Mouse (Mus musculus): ENCODE measurements at regions not wholly inside any gene's neighbourhood (a gene's known extent, or its start where the extent isn't known, plus 50 kb on each side); places are given as distances from the start of the nearest gene placed in this dataset.
"Not testable (repeated sequence)": the region's sequence is repeated elsewhere in the genome, so short reads cannot be mapped to it uniquely, and the experiment has no call there.

DNA sequence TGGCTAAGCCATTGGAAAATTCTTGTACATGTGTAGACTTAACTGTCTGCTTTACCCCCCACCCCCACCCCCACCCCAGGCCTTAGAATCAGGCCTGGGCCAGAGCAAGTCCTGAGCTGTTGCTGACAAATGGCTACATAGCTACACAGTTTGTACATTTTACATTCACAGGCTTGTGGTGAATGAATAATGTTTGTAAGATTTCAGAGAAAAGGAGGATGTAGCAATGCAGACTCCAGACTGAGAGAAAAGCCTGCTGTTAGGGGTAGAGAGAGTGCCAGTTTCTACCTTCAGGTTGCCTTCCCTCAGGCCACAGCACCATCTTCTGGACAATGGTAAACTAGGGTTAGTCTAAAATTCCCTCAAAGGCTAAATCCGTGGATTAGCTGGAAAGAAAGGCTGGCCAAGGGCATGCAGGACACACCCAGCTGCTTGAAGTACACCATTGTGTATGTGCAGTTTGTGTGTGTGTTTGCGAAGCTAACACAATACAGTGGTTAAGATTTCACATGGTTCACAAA is 94.5 kb upstream of the Zfp706 start:
- DNase-seq (ENCODE audit: extremely low read depth, low read depth, low spot score): no peak

DNA sequence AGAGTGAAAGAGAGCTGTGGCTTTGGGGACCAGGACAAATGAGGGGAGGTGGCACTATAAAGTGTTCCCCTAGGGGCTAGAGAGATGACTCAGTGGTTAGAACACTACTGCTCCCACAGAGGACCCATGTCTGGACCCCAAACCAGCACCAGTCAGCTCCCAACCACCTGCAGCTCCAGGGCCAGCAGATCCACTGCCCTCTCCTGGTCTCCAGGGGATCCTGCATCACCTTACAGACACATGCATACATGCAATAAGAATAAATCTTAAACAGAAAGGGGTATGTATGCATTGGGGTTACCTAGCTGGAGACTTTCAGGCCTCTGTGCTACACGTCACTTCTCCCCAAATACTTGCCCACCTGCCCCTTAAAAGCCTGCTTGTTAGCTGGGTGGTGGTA is 93.8 kb upstream of the Zfp706 start:
- no peak for DNase-seq (ENCODE audit: extremely low read depth, low read depth, low spot score)

DNA sequence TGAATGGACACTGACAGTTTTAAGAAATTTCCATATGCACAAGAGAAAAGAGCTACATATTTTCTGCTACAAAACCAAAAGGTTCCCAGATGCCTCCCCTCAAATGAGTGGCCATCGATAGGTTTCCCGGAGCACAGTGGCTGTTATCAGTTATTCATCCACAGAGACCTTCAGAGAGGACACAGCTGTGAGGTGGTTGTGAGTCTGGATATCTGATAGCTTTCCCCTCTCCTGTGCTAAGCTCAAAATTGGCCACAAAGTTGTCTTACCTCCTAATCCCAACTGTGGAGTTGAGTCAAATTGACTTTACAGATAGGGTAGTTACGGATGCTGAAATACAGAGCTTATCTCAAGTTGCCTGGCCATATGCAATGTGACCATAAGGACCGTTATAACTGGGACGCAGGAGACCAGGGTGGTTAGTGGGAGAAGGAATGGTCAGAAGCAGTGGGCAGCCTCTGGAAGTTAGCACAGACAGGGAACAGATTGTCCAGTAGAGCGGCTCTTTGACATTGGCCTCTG is 93.3 kb upstream of the Zfp706 start:
- no peak for DNase-seq (ENCODE audit: extremely low read depth, low read depth, low spot score)

DNA sequence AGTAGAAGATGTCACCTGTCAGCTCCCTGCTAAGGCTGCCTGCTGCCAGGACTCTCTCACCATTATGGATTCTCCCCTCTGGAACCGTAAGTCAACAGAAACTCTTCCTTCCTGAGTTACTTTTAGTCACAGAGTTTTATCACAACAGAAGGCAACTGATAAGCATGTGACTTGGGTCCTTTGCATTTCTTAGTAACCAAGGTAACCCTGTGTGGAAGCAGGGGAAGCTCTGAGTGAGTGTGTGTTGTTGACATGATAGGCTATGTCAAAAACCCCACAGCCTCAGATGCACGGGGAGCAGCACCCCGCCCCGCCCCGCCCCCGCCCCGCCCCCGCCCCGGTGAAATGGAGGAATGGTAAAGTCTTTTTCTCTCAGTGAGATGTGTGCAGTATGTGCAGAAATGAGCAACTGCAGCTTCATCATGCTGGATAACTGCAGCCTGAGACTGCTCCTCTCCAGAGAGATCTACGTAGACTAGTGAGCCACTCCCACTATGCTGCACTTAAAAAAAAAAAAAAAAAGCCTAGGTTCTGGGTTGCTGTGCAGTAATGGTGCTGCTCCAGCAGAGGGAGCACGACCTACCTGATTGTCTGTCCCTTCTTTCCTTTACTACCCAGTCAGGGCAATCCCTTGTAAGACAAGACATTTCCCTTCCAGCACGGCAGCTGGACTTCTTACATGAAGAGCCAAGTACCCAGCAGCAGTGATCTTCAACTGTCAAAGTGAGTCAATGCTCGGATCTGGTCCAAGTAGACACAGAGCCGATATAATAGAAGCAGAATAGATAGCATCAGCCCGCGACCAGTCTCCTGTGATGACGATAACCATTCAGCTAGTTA is 92.6 kb upstream of the Zfp706 start:
- no peak for DNase-seq (ENCODE audit: extremely low read depth, low read depth, low spot score)

DNA sequence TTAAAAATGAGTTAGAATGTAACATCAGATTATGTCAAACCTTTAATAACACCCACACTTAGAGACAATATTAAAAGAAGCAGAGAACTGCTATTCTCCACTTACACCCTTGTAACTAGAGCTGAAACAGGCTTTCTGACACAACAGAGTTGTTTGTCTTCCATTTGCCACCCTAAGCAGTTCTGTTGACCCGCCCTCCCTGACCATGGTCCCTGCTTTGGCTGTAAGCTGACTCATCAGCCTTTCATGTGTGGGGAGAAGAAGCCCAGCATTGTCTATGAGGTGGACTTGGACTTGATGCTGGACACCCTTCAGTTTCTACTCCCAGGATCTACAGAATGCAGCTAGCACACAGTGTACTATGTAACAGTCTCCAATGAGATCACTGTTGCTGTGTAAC is 91.6 kb upstream of the Zfp706 start:
- no peak for DNase-seq (ENCODE audit: extremely low read depth, low read depth, low spot score)

DNA sequence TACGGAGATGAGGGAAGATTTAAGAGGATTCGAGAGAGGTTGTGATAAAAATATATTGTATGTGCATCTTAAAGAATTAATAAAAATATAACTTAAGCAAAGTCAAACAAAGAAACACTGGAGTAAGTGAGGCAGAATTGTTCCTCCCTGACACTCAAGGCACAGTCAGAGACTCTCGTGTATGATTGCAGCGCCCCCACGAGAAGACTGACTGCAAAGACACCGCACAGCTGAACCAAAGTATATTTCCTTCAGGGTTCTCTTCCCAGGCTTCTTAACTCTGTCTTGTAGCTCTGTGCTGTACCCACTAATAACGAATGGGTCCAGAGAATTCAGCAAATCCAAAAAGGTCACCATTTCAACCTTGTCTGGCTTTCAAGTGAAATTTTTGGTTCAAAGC is 89.9 kb upstream of the Zfp706 start:
- no peak for DNase-seq (ENCODE audit: extremely low read depth, low read depth, low spot score)

DNA sequence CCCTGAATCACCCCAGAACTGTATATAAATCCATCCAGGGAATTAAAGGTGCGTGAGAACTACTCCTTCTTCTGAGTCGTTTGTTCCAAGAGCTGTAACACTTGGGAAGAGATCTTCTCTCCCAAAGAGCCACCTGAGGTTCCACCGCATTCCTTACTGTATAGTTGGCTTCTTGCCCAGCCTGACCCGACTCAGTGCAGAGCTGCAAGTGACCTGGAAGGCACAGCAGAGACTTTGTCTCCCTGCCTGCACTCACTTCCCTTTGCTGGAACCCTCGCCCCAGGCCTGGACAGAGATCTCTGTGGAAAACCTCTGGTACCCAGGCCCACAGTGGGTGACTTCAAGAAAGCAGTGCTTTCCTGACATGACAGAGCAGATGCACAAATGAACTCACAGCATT is 83.6 kb upstream of the Zfp706 start:
- not testable (repeated sequence) for DNase-seq (ENCODE audit: extremely low read depth, low read depth, low spot score)

DNA sequence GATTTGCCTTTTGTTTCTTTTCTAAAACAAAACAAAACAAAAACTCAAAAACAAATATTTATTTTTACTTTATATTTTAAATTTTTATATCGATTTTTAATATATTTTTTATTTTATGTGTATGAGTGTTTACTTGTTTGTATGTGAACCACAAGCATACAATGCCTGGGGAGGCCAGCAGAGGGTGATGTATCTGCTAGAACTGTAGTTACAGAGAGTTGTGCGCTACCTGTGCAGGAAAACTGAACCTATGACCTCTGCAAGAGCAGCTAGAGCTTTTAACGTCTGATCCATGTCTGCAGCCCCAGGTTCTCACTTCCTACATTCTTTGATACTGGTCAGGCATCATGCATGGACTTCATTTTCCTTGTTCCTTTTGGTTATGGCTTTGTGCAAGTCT is 76.2 kb upstream of the Zfp706 start:
- DNase-seq (ENCODE audit: extremely low read depth, low read depth, low spot score): no peak

DNA sequence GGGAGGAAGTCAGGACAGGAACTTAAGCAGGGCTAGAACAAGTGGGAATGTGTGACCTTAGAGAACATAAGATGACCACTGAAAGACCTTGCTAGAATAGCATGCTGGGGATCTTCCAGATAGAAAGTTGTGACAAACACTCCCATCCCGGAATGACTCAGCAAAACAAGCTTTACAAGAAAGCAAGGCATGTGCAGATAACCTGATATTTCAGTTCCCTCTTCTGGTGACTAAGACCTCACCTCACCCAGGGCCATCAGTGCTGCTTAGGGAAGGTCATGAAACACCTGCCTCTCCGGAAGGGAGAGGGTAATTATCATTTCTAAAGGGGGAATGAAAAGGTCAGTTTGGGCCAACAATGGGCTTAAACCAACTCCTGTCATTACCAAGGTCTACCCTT is 74.3 kb upstream of the Zfp706 start:
- no peak for DNase-seq (ENCODE audit: extremely low read depth, low read depth, low spot score)

DNA sequence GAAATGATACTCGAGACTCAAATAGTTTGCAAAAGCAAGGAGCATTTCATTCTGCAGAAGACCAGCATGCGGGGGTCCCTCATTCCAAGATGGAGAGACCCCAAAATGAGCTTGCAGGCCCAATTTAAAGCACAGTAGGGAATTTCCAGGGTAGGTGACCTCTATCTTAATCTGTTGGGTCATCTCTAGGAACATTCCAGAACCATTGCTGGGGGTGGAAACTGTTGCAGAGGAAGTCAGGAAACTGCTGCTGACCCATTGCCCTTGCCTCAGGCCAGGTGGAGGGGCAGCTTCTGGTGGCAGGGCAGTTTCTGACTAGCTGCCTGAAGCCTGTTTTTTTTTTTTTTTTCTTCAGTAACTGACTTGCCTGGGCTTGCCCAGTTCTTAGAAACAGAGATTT is 73.4 kb upstream of the Zfp706 start:
- DNase-seq (ENCODE audit: extremely low read depth, low read depth, low spot score): no peak

DNA sequence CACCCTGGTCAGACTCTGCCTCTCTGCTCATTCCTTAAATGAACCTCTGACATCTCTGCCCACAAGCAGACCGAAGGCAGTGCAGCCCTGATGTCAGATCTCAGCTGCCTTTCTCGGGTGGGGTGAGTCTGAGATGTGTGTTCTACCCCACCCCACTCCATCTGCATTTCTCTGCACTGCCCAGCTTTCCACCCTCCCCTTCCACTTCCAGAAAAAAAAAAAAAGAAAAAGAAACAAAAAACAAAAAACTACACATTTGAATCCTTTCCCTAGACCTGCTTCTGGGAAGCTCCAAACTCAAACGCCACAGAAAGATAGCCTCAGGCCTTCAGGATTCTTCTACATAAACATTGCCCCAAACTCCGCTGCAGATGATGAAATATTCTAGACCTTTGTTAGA is 72.8 kb upstream of the Zfp706 start:
- no peak for DNase-seq (ENCODE audit: extremely low read depth, low read depth, low spot score)

DNA sequence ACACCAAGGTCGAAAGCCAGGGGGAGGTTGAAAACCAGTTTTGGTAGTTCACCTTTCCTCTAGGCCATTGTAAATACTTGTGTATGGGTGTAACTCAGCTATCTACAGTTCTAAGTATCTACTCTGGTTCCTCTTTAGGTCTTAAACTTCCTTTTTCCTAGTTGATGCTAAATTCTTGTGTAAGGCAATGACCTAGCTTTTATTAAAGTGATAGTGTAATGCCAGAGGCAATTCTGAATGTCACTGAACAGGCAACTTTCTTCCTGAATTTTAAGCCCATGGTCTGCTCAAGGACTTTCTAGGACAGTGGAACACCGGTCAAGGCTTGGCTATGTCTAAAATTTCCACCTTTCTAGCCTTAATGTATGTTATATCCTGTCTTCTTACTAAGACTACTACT is 66.6 kb upstream of the Zfp706 start:
- not testable (repeated sequence) for DNase-seq (ENCODE audit: extremely low read depth, low read depth, low spot score)

DNA sequence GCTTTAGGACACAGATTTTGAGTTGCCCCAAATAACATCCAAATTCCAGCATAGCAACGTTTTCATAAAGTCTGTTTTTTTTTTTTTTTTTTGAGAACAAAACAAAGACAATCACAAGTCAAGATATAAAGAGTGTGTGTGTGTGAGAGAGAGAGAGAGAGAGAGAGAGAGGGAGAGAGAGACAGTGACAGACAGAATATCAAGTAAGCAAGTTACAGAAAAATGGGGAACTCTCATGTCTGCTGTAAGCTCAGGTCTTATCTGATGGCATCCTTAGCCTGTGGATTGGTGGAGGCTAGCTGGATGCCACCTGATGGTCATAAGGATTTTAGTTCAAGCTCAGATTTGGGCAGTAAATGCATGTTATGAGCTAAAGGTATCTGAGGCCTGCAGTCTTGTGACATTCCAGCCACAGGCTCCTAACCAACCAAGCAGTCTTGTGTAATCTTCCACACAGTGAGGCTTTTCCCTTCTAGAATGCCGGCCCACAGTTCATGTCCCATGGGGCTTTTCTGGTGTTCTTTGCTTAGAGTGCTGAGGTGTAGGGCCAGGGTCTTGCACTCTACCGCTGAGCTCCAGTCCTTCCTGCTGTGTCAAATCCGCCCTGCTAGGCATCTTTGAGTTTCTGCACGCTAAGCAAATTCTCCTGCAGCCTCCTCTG is 64.8 kb upstream of the Zfp706 start:
- no peak for DNase-seq (ENCODE audit: extremely low read depth, low read depth, low spot score)

DNA sequence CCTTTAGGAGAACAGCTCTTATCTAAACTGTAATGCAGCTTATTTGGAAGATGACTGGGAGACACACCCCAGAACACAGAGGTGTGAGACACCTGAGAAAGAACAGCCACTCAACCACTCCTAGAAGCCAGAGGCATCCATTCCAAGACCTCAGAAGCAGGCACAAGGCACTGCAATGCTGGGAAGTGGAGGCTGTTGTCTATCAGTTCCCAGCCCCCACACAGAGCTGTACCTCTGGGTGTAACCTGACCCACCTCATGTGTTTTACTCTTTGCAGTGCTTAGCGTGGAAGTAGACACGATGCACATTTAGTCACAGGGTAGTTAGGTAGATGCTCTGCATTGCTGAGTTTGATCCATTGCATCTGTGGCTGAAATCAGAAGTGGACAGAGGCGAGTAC is 62.6 kb upstream of the Zfp706 start:
- DNase-seq (ENCODE audit: extremely low read depth, low read depth, low spot score): no peak

DNA sequence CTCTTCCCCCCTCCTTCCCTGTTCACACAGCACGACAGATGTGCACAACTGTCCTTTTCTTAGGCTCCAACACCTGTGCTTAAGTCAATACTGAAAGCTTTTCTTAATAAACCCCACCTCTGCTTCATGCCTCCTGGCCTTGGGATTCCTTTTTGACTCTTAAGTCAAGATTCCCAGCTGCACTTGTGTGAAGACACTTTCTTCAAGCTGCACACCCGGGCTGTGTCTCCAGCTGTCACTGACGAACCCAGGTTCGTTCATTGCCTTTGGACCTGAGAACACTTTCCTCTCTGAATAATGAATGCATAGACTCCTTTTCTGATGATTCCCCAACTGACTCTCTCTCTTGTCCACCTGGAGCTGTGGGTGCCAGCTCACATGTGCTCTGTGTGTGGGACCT is 59.8 kb upstream of the Zfp706 start:
- DNase-seq (ENCODE audit: extremely low read depth, low read depth, low spot score): no peak

DNA sequence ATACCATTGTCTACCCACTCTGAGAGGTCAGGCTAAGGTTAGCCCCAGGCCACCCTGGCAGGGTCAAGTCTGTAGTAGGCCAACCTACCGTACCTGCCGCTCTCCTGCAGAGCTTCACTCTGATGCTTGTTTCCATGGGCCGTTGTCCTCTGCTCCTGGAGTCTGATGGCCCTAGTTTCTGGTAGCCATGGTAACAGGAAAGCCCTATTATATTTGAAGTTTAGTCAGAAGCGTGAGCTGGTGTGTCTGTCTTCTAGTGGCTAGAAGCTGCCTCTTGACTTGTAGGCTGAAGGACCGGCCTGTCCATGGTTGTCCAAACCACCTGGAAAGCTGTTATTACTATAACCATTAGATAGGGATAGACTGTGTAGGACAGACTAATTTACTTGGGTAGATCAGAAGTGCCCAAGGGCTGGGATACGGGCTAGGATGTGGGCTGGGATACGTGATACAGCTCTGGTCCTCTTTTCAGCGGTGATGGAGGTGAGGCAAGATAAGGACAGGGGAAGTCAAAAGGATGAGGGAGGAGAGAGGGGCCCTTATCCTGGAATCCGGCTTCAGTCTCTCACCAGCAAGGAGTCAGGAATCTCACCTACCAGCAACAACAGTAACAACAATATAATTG is 58.5 kb upstream of the Zfp706 start:
- DNase-seq (ENCODE audit: extremely low read depth, low read depth, low spot score): no peak

DNA sequence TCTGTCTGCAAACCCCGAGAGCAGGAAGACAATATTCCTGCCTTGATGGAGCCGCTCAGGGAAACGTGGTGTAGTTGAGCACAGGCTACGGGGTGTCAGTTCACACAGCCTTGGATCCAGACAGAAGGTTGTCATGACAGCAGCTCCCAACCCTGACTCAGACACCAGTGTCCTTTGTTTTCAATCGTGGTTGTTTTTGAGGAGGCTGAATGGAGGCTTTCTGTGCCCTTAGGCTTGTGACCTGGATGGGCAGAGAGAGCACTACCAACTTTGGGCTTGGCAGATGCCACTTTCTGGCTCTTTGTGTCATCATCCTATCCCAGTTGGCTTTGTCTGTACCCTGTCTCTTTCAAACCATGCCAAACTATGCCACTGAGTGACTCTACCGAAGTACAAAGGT is 57.8 kb upstream of the Zfp706 start:
- no peak for DNase-seq (ENCODE audit: extremely low read depth, low read depth, low spot score)

DNA sequence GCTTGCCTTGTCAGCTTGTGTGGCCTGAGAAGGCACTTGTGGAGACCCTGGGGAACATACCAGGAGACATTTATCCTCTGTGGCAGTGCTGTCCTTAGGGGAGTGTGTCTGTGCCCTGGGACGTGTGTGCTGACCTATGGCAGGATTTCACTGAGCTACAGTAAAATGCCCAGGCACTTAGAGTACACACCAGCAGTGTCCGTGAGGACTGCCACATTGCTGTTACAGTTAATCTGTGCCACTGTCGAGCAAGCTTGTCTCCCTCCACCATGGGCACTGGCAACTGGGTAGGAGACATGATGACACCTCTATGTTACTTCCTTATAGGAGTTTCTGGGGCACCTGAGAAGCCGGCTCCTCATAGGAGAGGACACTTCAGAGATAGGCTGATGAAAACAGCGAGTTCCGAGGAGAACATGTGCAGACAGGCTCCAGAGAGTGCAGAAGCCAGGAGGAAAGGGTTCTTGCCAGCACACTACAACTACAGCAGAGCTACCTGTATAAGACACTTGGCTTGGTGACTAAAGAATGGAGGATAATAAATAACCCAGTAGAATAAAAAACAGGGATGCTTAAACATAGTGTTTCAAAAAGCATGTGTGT is 56.3 kb upstream of the Zfp706 start:
- peak; percentile 61 for DNase-seq (ENCODE audit: extremely low read depth, low read depth, low spot score)

DNA sequence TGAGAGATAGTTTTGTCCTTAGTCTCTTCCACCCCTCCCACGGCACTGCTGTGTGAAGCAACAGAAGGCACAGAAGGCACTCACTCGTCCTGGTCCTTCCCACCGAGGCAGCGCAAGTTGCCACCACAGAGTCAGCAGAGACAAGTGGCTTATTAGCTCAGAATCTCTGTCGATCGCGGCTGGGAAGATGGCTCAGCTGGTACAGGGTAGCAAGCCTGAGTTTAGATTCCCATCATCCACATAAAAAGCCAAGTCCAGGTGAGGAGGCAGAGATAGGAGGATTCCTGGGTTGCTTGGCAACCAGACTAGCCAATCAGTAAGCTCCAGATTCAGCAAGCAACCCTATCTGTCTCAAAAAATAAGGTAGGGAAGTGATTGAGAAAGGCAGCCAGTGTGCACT is 55.0 kb upstream of the Zfp706 start:
- DNase-seq (ENCODE audit: extremely low read depth, low read depth, low spot score): no peak

DNA sequence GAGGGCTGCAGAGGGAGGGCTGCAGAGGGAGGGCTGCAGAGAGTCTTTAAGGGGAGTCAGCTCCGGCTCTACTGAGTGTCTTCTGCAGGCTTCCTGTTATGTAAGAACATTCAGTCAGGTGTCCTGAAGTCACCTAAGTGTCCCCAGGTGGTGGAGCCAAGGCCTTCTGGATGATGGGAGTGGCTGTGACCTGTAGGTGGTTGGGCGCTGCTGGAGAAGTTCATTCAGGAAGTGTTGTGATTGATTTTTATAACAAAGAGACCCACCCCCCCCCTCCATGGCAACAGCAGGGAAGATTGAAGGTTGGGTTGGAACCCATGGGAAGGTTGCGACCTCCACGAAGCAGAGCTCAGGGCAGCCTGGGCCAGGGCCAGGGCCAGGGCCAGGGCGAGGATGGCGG is 53.9 kb upstream of the Zfp706 start:
- DNase-seq (ENCODE audit: extremely low read depth, low read depth, low spot score): no peak

DNA sequence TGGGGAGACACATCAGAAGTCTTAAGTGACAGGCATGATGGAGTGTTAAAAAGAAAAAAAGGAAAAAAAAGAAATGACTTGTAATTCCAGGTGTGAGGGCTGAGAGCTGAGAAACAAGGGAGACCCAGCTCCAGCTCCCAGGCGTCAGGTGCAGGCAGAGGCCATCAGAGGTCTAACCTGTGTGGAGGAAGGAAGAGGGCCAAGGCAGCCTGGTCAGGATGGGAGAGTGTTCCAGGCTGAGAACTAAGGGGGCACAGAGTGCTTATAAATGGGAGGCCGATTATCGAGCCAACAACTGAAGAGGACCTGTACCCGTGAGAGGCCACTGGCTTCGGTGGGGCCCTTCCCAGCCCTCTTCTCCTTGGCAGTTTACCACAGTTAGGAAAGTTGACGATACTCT is 53.3 kb upstream of the Zfp706 start:
- DNase-seq (ENCODE audit: extremely low read depth, low read depth, low spot score): no peak
